Mouse (Mus musculus) small intestine, adult 2 months (tissue): ENCODE measurements around the gene Krtap29-1.

Experiments used
- CTCF ChIP-seq: fragments of 200-500 bp; IDR thresholded peaks from 2 replicates; pipeline ENCODE4 v1.5.1; 2012; ENCODE audit warnings: low read depth, mild to moderate bottlenecking, control low read depth, inconsistent platforms, low read length, moderate library complexity, mixed read lengths; ENCODE audit not compliant: insufficient replicate concordance, insufficient read length; ENCODE audit errors: extremely low read depth
- POLR2A ChIP-seq: fragments of 200-500 bp; IDR thresholded peaks from 2 replicates; pipeline ENCODE4 v1.6.1; 2012; ENCODE audit warnings: low read depth, mild to moderate bottlenecking, control low read depth, inconsistent platforms, low read length, moderate library complexity

DNA sequence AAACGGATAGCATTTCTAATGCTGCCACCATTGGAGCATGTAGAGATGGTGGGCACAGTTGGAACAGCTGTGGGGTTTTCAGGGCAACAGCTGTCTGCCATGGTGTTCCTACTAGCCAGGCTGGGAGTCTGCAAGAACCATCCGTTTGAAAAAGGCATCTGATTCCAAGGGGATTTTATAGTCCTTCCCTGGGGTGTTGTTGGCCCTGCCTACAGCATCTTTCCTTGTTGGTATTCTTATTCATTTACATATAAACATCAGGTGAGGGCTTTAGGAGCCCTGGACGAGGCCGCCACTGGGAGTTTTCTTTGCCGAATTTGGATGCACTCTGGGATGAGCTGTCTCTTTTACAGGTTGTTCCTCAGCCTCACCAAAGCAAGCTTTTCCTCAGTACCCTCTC is at the start of gene Krtap29-1:
- TF ChIP-seq CTCF (no peak), POLR2A (no peak)
